12 mouse cellular contexts compared by ENCODE assay signal in genomic region chr11:85571936-85572335, GRCm38 (mm10).
DNase-seq lines count a peak whose midpoint lies in the region; ATAC-seq and TF ChIP-seq lines count a peak whose summit lies in the region.
"Had no signal": no experiment of that assay in that cellular context is flagged by ENCODE, and none has a peak within 500 bp of the region (broad histone marks: within the 10 kb centered on the region; RNA-seq: fewer than 3 reads in every experiment).

No protein-coding gene starts in this region.

- peak; percentile 18 for DNase-seq in adrenal gland, postnatal 10 days
- no peak for DNase-seq in adrenal gland, postnatal 14 days
- no peak for DNase-seq in limb, embryonic 10.5 days (ENCODE audit: low spot score)
- DNase-seq in embryo, embryonic 10 days (ENCODE audit: low spot score), result peak; percentile 49
- DNase-seq in heart, postnatal 0 days (ENCODE audit: low spot score), result peak; percentile 74
- no peak for DNase-seq in left cerebral cortex, adult 2 months (ENCODE audit: extremely low spot score in 1 of 2, low spot score in 2 of 2)

- H3K36me3 ChIP-seq in limb, embryonic 13.5 days, result no peaks in the 10 kb centered on the region; the same call in 1 of the 2 replicates
- no peaks in the 10 kb centered on the region; the same call in 1 of the 2 replicates for H3K36me3 ChIP-seq in limb, embryonic 10.5 days
- no peaks in the 10 kb centered on the region for H3K36me3 ChIP-seq in heart, postnatal 0 days (replicated peaks; ENCODE audit: control insufficient read depth, insufficient read depth, low read length)
- H3K36me3 ChIP-seq: embryonic facial prominence, embryonic 13.5 days; limb, embryonic 12.5 days; midbrain, embryonic 12.5 days; stomach, embryonic 15.5 days had no signal

- TF ChIP-seq EP300 in heart, postnatal 0 days (IDR thresholded peaks at IDR 0.05; ENCODE audit: low read depth), result no peak

- H3K9ac ChIP-seq in limb, embryonic 13.5 days, result no peak overlapping the region
- no peak overlapping the region for H3K9ac ChIP-seq in heart, postnatal 0 days (replicated peaks; ENCODE audit: low read depth, low read length)
- H3K9ac ChIP-seq: embryonic facial prominence, embryonic 13.5 days; limb, embryonic 12.5 days; midbrain, embryonic 12.5 days; stomach, embryonic 15.5 days had no signal

- intact Hi-C loops in left cerebral cortex, adult 2 months (cut with DNase I), result no loop called here

- H3K4me1 ChIP-seq in limb, embryonic 13.5 days, result peaks cover 25% of the 10 kb centered on the region
- peaks cover 28% of the 10 kb centered on the region for H3K4me1 ChIP-seq in limb, embryonic 10.5 days
- H3K4me1 ChIP-seq in heart, postnatal 0 days (ENCODE audit: control insufficient read depth, insufficient read depth), result peaks cover 26% of the 10 kb centered on the region

- no peak for TF ChIP-seq CTCF in heart, postnatal 0 days (IDR thresholded peaks at IDR 0.05; ENCODE audit: low read depth)
- TF ChIP-seq CTCF in left cerebral cortex, adult 2 months (IDR thresholded peaks at IDR 0.05), result no peak

- no peaks in the 10 kb centered on the region for H3K27me3 ChIP-seq in limb, embryonic 13.5 days
- H3K27me3 ChIP-seq in limb, embryonic 10.5 days (ENCODE audit: low read depth, poor library complexity, severe bottlenecking), result no peaks in the 10 kb centered on the region
- no peaks in the 10 kb centered on the region for H3K27me3 ChIP-seq in heart, postnatal 0 days (ENCODE audit: control insufficient read depth, insufficient read depth, low read length)
- H3K27me3 ChIP-seq: embryonic facial prominence, embryonic 13.5 days; limb, embryonic 12.5 days; stomach, embryonic 15.5 days had no signal

- H3K4me3 ChIP-seq in limb, embryonic 13.5 days, result no peak overlapping the region
- no peak overlapping the region for H3K4me3 ChIP-seq in limb, embryonic 10.5 days
- no peak overlapping the region for H3K4me3 ChIP-seq in heart, postnatal 0 days (ENCODE audit: low read depth, low read length)
- H3K4me3 ChIP-seq in left cerebral cortex, adult 2 months, result no peak overlapping the region
- H3K4me3 ChIP-seq: embryonic facial prominence, embryonic 13.5 days; limb, embryonic 12.5 days; midbrain, embryonic 12.5 days; stomach, embryonic 15.5 days had no signal

- 53% methylated on average over 5 of the region's 5 CpGs for WGBS in limb, embryonic 13.5 days
- WGBS in limb, embryonic 10.5 days, result 80% methylated on average over 5 of the region's 5 CpGs
- 17% methylated on average over 5 of the region's 5 CpGs for WGBS in heart, postnatal 0 days

- H3K4me2 ChIP-seq in limb, embryonic 13.5 days (replicated peaks), result no peak overlapping the region
- H3K4me2 ChIP-seq in heart, postnatal 0 days (ENCODE audit: low read depth, low read length), result no peak overlapping the region
- H3K4me2 ChIP-seq: embryonic facial prominence, embryonic 13.5 days; limb, embryonic 12.5 days; midbrain, embryonic 12.5 days; stomach, embryonic 15.5 days had no signal

- peak overlapping the region; percentile 1; the same call in 1 of the 2 replicates for H3K27ac ChIP-seq in limb, embryonic 13.5 days
- no peak overlapping the region for H3K27ac ChIP-seq in limb, embryonic 10.5 days
- H3K27ac ChIP-seq in heart, postnatal 0 days (ENCODE audit: low read depth), result peak overlapping the region; percentile 71
- H3K27ac ChIP-seq in left cerebral cortex, adult 2 months, result no peak overlapping the region
- H3K27ac ChIP-seq: embryonic facial prominence, embryonic 13.5 days; limb, embryonic 12.5 days; midbrain, embryonic 12.5 days; stomach, embryonic 15.5 days had no signal

- H3K9me3 ChIP-seq in limb, embryonic 13.5 days, result no peaks in the 10 kb centered on the region
- no peaks in the 10 kb centered on the region for H3K9me3 ChIP-seq in limb, embryonic 10.5 days (replicated peaks)
- no peaks in the 10 kb centered on the region for H3K9me3 ChIP-seq in heart, postnatal 0 days (replicated peaks; ENCODE audit: control insufficient read depth, low read length)
- H3K9me3 ChIP-seq: embryonic facial prominence, embryonic 13.5 days; limb, embryonic 12.5 days; midbrain, embryonic 12.5 days; stomach, embryonic 15.5 days had no signal

- no peak for ATAC-seq in limb, embryonic 13.5 days (ENCODE audit: low FRiP score, low read depth)
- ATAC-seq in heart, postnatal 0 days (ENCODE audit: insufficient read depth, low read depth), result peak; percentile 67
- ATAC-seq in megakaryocyte-erythroid progenitor cell, adult 5-6 weeks (replicated peaks; ENCODE audit: low FRiP score, low TSS enrichment, poor library complexity, severe bottlenecking), result no peak

Comparison
In these comparisons a context has a peak if more than half of its experiments do, and no peak if none do; other contexts are left out.
1. DNase-seq: peak in adrenal gland, postnatal 10 days (single experiment), embryo, embryonic 10 days (single experiment) and heart, postnatal 0 days (single experiment); none in adrenal gland, postnatal 14 days (single experiment), limb, embryonic 10.5 days (single experiment) and left cerebral cortex, adult 2 months (0 of 2).
2. H3K27ac ChIP-seq: peak in limb, embryonic 13.5 days (single experiment) and heart, postnatal 0 days (single experiment); none in limb, embryonic 10.5 days (single experiment) and left cerebral cortex, adult 2 months (single experiment).